ENCODE assay signal across 8 mouse cellular contexts in the genomic region with DNA sequence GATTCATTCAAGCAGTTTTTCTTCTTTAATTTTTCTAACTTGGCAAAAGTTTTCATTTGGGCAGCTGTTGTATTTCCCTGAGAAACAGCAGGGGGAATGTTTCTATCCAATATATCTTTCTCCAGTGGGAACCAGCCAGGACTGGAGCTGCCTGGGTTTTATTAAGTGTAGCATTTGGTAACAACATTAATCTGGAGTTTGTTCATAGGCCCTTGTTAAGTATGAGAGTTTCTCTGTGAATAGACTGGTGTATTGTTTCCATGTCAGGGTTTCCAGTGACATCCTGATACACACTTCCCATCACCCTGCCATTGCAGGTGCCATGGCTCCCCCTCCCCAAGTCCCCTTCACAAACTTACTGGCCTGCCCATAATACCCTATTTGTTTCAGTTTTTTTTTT.
A peak's percentile ranks its signal among the peaks of the same experiment; 100 is the strongest.
DNase-seq lines count a peak whose midpoint lies in the region; ATAC-seq and TF ChIP-seq lines count a peak whose summit lies in the region.

No protein-coding gene starts in this region.

- no peak; the same call in 1 of the 2 replicates for TF ChIP-seq CTCF in left cerebral cortex, adult 2 months (IDR thresholded peaks at IDR 0.05)
- no peak for TF ChIP-seq CTCF in forebrain, postnatal 0 days (IDR thresholded peaks at IDR 0.05; ENCODE audit: low read depth)

- peak overlapping the region; percentile 28; the same call in 1 of the 2 replicates for H3K9ac ChIP-seq in forebrain, postnatal 0 days
- H3K9ac ChIP-seq in neural tube, embryonic 15.5 days (replicated peaks), result no peak overlapping the region

- H3K27ac ChIP-seq in left cerebral cortex, adult 2 months, result peak overlapping the region; percentile 68
- peak overlapping the region; percentile 77 for H3K27ac ChIP-seq in forebrain, postnatal 0 days (ENCODE audit: low read depth, low read length)
- peak overlapping the region; percentile 83 for H3K27ac ChIP-seq in neural tube, embryonic 15.5 days (replicated peaks)

- no peak for DNase-seq in left cerebral cortex, adult 2 months (ENCODE audit: extremely low spot score in 1 of 2, low spot score in 2 of 2)
- no peak for DNase-seq in left cerebral cortex, adult 9 months (ENCODE audit: low spot score in 2 of 2)
- DNase-seq in forebrain, postnatal 0 days, result no peak
- peak; percentile 61 for DNase-seq in kidney, postnatal 10 days
- DNase-seq in spleen, adult 12 weeks (ENCODE audit: low spot score), result no peak
- no peak for DNase-seq in urinary bladder, postnatal 36 days (ENCODE audit: low spot score in 2 of 2)
- no peak for DNase-seq in layer of hippocampus, postnatal 10 days (ENCODE audit: low spot score in 2 of 2)

- H3K4me3 ChIP-seq in left cerebral cortex, adult 2 months, result no peak overlapping the region
- H3K4me3 ChIP-seq in forebrain, postnatal 0 days (ENCODE audit: low read depth, low read length), result no peak overlapping the region
- no peak overlapping the region for H3K4me3 ChIP-seq in neural tube, embryonic 15.5 days (replicated peaks)

- H3K9me3 ChIP-seq in forebrain, postnatal 0 days (ENCODE audit: low read length), result no peaks in the 10 kb centered on the region
- no peaks in the 10 kb centered on the region for H3K9me3 ChIP-seq in neural tube, embryonic 15.5 days (replicated peaks)

- H3K36me3 ChIP-seq in forebrain, postnatal 0 days (ENCODE audit: insufficient read depth), result no peaks in the 10 kb centered on the region
- no peaks in the 10 kb centered on the region for H3K36me3 ChIP-seq in neural tube, embryonic 15.5 days

- peak; percentile 27; the same call in 1 of the 2 replicates for ATAC-seq in forebrain, postnatal 0 days
- no peak for ATAC-seq in neural tube, embryonic 15.5 days (ENCODE audit: low FRiP score)

- intact Hi-C loops in left cerebral cortex, adult 2 months (cut with DNase I), result loop anchor here (2.0 kb wide), 1 partner anchor 50 kb away; no protein-coding TSS in a partner anchor

- H3K4me1 ChIP-seq in forebrain, postnatal 0 days (ENCODE audit: insufficient read depth), result peaks cover 28% of the 10 kb centered on the region
- peaks cover 76% of the 10 kb centered on the region for H3K4me1 ChIP-seq in neural tube, embryonic 15.5 days

- H3K27me3 ChIP-seq in forebrain, postnatal 0 days (ENCODE audit: insufficient read depth, low read length), result no peaks in the 10 kb centered on the region
- no peaks in the 10 kb centered on the region for H3K27me3 ChIP-seq in neural tube, embryonic 15.5 days (replicated peaks)

- no peak overlapping the region for H3K4me2 ChIP-seq in forebrain, postnatal 0 days (ENCODE audit: low read depth)
- peak overlapping the region; percentile 25; the same call in 1 of the 2 replicates for H3K4me2 ChIP-seq in neural tube, embryonic 15.5 days
